Mouse (Mus musculus) bone marrow, adult 2 months (tissue): ENCODE results near the gene Vrk2.

Experiments used
- CTCF ChIP-seq: fragments of 200-500 bp; IDR thresholded peaks from 2 replicates; pipeline ENCODE4 v1.5.1; 2011; ENCODE audit warnings: low read length, control low read depth; ENCODE audit not compliant: control insufficient read depth, insufficient read depth
- POLR2A ChIP-seq: fragments of 200-500 bp; IDR thresholded peaks from 2 replicates; pipeline ENCODE4 v1.6.1; 2011; ENCODE audit warnings: low read depth, mild to moderate bottlenecking, control low read depth, low read length, borderline replicate concordance; ENCODE audit not compliant: control insufficient read depth

GRCm38 (mm10) chr11:26452693-26453092 lies 141.1 kb downstream of the Vrk2 start:
- TF ChIP-seq CTCF (no peak), POLR2A (no peak)
